Mouse (Mus musculus) megakaryocyte progenitor cell, adult 5-6 weeks (primary cell): Measurements from ENCODE around the gene Hltf. TPM values are rescaled to one million over a fixed set of nuclear protein-coding genes. Genes with fewer than 3 reads are reported as not detected.

Source experiments
- ATAC-seq: replicated peaks from 2 replicates; pipeline ENCODE4 v1.8.0; 2016; ENCODE audit warnings: mild to moderate bottlenecking, moderate TSS enrichment, inconsistent platforms; ENCODE audit not compliant: poor library complexity
- total RNA-seq, 2 experiments: library from RNA; stranded (forward) in 1 of 2; stranded (reverse) in 1 of 2; fragments of 157-497, 149-512 nt in 1 of 2; fragments of 200-1000 nt in 1 of 2; gene quantifications; 2 replicates each; pipeline versions ENCODE4 v1.2.3 to v1.2.4; 2015 to 2017

Gene Hltf
- total RNA-seq, 2 experiments from 2014 or later: 39.9 to 41.6 TPM

DNA sequence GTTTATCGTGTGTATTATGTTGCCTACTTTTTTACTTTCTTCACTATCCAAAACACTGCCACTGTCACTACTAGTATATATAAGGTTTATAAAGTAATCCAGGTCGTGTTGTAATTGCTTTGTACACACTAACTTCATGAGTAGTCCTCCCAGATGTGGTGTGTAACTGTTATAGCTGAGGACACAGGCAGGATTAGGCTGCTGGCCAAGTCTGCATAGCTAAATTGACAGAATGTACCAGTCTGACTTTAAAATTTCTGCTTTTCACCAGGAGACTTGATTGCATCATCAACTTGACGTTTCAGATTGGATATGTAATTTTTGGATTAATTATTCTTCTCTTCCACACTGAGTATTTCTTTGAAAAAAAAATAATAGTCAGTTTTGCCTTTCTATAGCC lies 46.2 kb downstream of the Hltf start:
- no peak for ATAC-seq

DNA sequence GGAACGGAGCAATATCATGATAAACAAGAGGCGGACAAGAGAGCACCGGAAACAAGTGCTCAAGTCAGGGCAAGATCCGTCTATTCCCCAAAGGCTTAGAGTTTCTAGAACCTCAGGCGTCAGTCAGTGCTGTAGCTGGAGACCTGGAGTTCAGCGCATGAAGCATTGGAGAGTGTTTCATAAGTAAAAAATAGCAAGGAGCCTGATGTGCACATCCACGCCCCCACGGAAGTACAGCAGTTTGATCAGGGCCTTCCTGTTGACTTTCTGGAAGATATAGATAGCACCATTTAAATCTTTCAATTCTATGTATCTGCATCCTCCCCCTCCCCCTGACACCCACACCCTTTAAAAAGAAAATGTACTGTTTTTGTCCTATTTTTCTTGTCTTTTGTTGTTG lies 46.7 kb downstream of the Hltf start:
- peak; percentile 67 for ATAC-seq

DNA sequence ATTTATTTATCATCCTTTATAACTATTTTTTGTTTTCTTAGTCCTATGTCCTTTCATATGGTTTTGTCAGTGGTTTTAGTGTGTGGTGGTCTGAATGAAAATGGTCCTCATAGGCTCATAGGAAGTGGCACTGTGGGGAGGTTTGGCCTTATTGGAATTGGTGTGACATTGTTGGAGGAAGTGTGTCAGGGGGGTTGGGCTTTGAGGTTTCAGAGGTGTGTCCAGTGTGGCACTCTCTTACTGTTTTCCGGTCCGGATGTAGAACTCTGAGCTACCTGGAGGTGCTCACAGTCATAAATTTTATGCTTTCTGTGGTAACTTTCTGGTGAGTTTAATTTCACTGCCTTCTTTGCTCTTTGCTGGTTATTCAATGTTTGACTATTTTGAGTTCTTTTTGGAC lies 47.2 kb downstream of the Hltf start:
- ATAC-seq: peak; percentile 88

DNA sequence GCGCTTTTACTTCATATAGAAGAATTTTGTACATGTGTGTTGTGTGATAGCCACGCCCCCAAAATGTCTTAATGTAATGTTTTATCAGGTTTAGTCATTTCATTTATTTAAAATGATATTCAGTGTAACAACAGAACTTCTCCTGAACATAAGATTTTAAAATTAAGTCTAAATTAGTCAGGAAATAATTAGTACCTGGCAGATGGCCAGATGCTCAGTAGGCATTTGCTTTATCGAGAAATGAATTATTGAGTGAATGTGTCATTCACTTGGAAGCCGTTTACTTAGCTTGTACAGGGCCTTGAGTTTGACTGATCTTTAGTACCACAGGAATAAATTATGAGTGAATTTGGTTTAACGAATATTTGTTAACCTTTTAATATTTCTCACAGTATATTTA lies 51.3 kb downstream of the Hltf start:
- no peak for ATAC-seq

DNA sequence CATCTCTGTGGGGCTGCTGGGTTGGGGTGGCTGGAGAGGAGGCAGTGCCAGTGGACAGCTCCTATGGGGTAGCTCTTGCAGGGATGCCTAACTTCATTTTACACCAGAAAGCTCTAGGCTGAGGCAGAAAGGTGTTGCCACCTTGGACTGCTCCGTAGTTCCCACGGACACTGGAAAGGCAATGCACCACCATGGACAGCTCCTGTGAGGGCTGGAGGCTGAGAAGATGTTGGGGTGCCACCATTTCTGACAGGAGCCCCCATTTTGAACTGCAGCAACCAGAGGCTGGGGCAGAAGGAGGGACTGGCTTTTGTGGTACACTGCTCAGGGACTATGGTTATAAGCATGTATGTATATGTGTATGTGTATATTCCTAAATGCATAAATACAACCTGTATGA lies 54.3 kb downstream of the Hltf start:
- ATAC-seq: no peak

DNA sequence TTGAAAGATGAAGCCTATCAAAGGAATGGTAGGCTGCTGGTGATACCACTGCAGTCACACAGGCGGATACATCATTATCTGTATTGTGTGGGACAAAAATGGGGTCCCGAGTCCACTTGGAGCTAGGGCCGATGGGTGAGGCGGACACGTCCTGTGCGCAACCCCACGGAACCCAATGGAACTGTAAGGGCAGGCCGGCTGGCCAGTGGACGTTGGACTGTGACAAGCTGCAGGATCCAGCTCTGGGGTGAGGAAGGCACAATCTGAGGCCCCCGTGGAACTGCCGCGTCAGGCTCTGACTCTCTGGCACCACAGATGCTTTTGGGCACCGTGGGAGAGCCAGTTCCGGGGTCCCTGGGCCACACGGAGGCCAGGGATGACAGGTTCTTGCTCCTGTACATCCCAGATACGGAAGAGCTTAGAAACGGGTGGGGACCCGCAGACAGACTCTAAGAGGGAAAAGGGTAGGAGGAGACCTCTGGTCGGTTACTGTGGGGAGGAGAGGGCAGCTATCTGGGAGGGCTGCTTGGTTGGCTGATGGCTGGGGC lies 61.5 kb downstream of the Hltf start:
- no peak for ATAC-seq

DNA sequence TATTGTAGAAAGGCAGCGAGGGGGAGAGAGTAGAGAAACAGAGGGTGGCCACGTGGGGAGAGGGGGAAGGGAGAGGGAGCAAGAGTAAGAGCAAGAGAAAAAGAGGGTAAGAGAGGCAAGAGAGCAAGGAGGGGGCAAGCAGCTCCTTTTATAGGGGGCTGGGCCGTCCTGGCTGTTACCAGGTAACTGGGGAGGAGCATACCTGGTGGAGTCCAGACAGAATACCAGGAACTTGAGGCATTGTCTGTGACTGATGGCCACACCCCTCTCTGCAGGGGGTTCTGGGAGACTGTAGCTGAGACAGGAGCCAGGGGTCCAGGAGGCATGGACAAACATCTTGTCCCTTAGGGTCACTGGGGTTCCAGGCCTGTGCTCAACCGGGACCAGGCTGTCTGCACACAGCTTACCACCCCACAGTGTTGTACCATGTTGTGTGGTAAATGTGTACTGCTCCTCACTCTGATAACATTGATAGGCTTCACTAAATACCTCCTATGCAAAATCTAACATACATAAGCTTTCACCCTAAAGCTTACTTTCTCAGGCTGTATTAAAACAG lies 62.2 kb downstream of the Hltf start:
- ATAC-seq: no peak

DNA sequence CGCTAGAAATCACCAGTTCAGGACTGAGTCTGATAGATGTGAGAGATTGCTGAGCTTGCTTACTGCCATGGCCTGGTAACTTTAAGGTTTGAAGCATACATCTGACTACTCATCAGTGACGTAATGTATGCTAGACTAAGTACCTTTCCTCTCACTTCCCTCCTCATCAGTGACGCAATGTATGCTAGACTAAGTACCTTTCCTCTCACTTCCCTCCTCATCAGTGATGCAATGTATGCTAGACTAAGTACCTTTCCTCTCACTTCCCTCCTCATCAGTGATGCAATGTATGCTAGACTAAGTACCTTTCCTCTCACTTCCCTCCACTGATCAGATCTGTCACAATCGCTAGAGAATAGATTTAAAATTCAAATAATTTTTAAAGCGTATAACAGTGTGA lies 64.0 kb downstream of the Hltf start:
- peak; percentile 97 for ATAC-seq

DNA sequence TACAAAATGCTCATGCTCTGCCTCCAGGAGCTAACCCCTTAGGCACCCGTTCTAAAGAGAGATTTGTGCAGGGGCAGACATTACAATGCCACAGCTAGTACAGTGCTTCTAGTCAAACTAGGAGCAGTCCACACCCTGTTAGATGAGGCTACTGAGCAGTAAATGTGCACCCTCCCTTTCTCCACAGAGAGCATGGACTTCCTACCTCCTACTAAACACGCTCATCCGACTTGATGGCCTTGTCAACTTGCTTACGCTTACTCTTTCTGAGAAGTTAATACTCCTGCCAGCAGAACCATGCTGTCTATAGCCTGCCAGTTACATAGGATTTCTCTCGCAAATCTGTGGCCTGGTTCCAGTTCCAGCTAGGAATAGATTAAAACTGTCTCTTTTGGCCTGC lies 68.0 kb downstream of the Hltf start:
- ATAC-seq: no peak

DNA sequence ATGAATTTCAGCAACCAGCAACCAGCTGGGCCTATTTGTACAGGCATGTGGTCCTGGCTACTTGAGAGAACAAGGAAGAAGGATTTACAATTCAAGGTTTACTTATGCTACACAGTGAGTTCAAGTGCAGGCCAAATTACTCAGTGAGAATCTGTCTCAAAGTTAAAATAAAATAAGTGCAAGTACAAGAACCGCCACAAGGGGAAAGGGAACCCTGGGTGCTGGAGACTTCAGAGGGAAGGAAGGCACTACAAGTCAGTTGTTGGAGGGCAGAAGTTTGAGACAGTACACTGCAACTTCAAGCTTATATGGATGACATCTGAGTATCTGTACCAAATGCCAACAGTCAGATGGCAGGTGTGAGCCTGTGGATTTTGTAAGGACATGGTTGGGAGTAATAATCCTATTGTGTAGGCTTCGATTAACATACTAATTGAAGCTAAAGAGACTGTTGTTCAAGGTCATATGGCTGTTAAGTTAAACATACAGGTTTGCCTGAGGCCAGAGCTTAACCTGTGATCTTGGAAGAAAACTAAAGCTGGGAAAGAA lies 69.5 kb downstream of the Hltf start:
- peak; percentile 47 for ATAC-seq

DNA sequence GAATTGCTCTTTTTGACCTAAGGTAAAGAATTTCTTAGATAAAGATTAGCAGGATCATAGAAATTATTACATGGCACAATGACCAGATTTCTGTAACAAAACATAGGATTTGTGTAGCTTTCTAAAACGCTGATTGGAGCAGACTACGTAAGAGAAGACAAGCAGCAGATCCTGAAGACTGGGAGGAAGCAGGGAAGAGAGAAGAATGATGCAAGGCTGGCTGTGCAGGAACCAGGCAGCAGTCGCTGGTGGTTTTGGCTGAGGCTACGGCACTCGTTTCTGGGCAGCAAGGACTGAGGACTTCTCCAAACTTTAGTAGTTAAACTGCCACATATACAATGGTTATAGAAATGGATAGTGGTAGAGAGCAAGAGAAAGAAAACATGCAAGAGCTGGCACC lies 71.9 kb downstream of the Hltf start:
- ATAC-seq: peak; percentile 62

DNA sequence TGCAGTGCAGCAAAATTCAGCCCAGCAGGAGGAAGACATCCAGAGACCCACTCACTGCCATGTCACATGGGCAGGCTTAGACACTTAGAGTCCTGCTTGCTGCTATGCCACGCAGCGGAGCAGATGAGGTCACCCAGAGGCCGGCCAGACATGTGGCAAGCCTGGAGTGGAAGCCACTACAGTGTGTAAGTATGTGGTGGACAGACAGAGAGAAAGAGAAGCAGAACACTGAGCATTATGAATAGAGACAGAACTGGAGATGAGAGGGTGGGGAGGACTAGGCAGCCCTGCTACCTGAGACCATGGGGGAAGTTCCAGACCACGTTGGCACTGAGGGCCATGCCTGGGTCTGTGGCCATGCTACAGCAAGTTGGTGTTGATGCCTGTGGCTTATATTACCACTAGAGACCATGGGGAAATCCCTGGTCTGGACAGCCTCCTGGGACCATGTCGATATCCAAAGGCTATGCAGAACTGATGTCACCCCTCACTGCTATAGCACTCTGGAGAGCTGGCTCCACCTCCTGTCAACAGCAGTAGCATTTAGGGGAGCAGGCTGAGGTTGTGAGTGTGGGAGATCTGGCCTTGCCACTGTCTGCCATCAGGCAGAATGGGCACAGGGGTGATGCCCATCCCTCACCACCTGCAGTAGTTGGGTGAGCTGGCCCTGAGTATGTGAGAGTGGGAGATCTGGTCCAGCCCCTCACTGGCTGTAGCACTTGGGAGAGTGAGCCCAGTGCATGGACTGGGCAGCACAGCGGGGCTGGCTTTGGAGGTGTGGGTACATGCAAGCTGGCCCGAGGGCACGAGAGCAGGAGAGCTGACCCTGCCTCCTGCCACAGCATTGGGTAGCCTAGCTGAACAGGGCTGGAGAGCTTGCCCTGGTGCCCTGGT lies 73.1 kb downstream of the Hltf start:
- ATAC-seq: peak; percentile 53

DNA sequence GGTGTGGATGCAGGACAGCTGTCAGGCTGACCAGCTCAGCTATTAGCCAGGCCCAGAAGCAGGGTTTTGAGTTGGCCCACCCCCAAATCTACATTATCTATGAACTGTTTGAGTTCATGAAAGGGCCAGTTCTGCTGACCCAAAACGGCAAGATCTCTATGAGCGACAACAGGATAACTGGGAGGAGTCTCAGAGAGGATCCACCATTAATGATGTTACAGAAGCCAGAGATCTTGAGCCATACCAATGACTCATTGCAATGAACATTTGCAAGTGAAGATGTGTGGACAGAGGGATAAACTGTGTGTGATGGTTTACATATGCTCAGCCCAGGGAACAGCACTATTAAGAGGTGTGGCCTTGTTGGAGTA lies 73.7 kb downstream of the Hltf start:
- ATAC-seq: no peak

DNA sequence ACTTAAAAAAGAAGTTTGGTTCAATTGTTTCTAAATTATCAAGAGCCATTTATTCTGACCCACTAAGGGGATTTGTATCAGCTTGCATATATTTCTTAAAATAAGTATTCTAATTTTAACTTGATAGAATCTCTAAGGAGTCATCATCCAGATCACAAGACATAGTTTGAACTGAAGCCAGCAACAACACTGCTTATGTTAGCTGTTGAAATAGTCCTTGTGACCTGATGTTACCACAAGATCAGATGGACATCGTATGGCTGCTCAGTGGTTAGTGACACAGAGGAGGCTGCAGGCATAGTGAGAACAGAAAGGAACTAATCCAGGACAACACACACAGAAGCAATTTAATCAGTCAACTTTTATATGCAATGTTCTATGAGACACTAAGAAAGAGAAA lies 75.1 kb downstream of the Hltf start:
- no peak for ATAC-seq

DNA sequence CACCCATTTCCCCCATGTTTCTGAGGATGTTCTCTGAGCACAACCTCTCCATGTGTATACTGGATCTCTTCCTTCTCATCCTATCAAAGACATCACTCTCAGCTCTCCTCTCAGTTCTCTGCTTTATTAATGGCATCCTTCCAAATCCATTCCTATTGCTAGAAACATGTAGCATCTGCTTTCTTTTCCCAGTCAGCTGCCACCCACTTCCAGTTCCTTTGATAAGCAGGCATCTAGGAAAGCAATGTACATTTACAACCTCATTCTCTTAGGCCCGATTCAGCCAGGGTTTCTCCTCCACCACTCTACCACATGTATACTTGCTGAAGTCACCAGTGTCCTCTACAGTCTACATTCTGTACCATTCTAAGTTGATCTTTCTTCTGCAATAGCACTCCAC lies 76.1 kb downstream of the Hltf start:
- ATAC-seq: no peak

DNA sequence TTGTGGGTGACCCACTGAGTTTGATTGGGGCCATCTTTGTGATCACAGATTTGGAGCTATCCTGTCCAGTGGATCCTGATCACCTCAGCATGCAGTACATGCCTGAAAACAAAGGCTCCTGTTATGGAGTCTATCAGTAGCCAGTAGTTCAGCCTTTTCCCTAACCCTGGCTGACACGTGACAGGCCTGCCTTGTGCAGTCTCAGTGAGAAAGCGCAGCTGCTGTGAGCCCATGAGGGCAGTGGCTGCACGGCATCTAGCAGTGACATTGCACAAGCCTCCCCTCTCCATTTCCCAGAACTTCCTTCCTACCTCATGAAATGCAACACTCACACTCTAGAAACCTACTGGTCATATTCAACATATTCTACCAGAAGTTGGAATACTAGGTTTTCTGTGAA lies 76.9 kb downstream of the Hltf start:
- peak; percentile 79 for ATAC-seq

DNA sequence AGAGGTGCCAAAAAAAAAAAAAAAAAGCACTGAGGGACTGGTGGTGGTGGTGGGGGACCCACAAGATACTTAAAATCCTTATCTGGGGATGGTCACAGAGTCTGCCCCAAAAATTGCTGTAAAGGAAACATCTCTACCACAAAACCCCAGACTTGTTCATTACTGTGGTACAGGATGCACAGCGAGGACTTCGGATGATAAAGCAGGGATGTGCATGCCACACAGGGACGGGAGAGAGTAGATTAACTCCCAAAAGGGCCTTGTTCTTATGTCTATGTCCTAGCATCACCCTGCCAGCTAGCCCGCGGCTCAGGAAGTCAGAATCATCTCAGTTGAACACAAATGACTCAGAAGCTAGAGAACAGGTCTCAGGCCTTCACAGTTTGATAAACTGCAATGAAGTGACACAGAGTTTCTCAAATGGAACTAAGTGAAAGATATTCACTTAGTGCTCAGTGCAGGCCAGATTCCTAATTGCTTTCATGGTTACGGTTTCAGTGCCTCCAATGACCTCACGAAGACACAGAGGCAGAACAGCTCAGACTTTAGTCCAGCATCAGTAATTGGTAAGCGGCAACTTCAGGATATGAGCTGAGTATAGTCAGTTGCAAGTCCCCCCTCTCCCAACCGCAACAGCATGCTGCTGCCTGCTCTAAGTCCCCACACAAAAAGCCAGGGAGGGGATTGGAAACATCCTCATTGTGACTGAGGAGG lies 79.4 kb downstream of the Hltf start:
- peak; percentile 42 for ATAC-seq

DNA sequence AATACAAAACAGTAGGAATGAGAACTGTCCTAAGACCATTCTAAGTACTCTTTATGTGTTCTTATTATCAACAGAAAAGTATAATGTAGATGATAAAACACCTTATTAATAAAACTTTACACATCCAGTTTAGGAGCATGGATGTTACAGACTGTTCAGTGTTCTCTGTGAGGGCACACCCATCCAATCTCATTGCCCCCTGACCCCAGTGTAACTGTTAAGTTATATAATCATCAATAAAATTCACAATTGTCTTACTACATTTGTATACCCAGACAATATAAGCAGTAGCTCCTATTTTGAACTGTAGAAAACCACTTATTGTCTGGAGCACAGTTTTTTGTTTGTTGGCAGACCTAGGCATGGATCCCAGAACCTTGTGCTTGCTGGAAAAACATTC lies 83.6 kb downstream of the Hltf start:
- no peak for ATAC-seq

DNA sequence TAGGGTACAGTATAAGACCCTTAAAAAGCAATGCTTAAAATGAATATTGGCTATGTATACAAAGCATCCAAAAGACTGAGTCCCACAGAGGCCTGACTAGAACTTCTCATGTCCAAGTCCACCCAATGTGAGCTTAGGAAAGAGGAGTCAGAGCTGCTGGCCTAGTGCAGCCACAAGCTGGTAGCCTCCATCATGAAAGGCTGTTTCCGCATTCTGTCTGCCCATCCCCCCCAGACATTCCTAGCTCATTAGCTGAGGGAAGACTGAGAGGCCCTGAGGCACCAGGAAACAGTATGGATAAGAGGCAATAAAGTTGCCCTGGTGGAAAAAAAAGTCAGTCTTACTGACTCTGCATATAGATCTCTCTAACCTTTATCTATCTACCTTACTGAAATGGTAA lies 84.1 kb downstream of the Hltf start:
- no peak for ATAC-seq

DNA sequence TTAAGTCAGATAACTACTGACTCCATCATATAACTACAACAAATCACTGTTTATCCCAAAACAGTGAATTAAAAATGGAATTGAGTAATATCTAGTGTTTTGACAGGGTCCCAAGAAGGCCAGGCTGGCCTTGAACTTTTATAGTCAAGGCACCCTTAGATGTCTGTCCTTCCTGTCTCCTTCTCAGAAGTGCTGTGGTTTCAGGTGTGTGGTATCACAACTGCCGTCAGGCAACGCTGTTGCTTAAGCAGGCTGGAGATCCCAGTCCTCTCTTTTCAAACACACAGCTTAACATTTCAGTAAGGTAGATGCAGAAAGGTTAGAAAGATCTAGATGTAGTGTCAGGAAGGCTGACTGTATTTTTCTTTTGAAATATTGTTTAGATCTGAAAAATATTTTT lies 84.5 kb downstream of the Hltf start:
- no peak for ATAC-seq

DNA sequence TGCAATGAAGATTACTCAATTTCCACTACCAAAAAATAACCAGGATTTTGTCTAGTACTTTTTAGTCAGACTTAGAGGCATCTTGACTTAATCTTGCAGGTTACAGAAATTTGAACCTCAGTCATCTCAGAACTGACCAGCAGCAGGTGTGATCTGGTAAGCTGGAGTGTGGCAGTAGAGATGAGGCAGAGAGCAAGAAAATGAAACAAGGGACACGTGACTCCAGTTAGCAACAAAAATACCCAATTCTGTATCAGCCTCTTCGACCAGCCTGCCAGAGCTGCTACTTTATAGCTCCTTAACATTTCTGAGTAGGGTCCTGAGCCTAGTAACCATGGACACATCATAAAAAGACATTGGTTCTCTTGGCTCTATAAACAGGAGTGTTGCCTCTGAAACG lies 85.0 kb downstream of the Hltf start:
- ATAC-seq: no peak

DNA sequence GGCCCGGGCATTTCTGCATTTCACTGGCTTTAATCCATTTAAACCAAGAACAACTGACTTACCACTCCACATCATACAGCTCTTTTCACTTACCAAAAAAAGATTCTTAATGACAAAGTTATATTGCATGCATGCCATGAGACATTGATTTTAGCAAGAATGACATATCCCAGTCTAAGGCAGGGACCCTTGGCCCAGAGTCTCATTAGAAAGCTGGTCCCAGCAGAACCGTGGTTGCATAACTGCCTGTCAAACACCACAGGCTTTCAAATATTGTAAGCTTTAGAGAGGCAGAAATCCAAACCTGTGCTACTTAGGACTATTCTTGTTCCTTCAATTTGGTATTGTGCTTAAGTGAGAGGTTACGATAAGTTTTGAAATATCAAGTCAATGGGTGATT lies 86.1 kb downstream of the Hltf start:
- ATAC-seq: no peak
